Mouse (Mus musculus): ENCODE measurements around the gene Inpp5b. TPM values are rescaled to one million over a fixed set of nuclear protein-coding genes. Genes with fewer than 3 reads are reported as not detected.

Inpp5b gene
- polyA plus RNA-seq, 1 experiment from 2014 or later: 25.3 TPM

DNA sequence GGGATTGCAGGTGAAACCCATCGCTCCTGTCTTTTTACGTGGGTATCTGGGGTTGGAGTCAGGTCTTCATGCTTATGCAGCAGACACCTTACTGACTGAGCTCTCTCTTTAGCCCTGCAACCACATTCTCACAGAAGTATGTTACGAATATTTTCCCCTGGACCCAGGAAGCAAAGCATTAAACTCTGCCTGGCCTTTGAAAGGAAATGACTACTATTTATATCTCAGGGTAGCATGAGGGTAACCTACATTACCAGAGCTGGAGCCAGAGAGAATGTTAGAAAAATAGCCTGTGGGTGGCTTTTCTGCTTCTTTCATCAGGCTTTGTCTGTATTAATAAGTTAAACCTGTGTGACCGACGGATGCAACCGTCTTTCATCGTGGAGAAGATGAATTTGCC is 13.9 kb downstream of the Inpp5b start:
- Histone ChIP-seq H3K36me3 (ENCODE audit: control insufficient read depth, insufficient read depth) (peaks cover 2% of the 10 kb centered on the region; the same call in 1 of the 2 replicates), H3K4me2 (ENCODE audit: low read length) (no peak overlapping the region), H3K27ac (ENCODE audit: low read length) (no peak overlapping the region), H3K9me3 (ENCODE audit: control insufficient read depth, low read length) (no peaks in the 10 kb centered on the region), H3K9ac (replicated peaks; ENCODE audit: low read depth, low read length) (no peak overlapping the region), H3K4me1 (replicated peaks; ENCODE audit: control insufficient read depth, insufficient read depth, low read length) (peaks cover 15% of the 10 kb centered on the region), H3K4me3 (replicated peaks; ENCODE audit: low read length) (no peak overlapping the region), H3K27me3 (replicated peaks; ENCODE audit: control insufficient read depth, insufficient read depth, low read length) (no peaks in the 10 kb centered on the region)
- WGBS: 86% methylated on average over 7 of the region's 7 CpGs
- no peak for ATAC-seq

DNA sequence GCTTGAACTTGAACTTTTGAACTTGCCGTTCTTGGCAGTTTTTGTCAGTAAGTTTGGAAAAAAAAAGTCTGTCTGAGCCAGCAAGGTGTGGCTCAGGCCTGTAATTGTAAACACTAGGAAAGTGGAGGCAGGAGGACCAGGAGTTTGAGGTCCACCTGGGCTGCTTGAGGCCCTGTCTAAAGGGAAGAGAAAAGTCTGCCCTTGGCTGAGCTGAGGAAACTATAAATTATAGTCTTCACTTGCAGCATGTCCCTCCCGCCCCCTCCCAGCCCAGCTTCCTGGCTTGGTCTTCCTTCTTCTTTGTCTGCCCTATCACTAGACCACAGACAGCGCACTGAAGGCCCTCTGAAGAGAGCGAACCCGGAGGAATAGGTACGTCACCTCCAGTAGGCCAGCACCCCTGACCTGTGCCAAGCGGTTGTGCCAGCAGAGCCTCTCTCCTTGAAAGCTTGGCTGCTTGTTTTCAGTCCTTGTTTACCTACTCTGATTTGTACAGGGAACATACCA is 17.7 kb downstream of the Inpp5b start:
- no peaks in the 10 kb centered on the region for H3K9me3 ChIP-seq (ENCODE audit: control insufficient read depth, low read length)
- no peak overlapping the region for H3K4me3 ChIP-seq (replicated peaks; ENCODE audit: low read length)
- no peak overlapping the region for H3K27ac ChIP-seq (ENCODE audit: low read length)
- 91% methylated on average over 7 of the region's 7 CpGs for WGBS
- no peaks in the 10 kb centered on the region for H3K27me3 ChIP-seq (replicated peaks; ENCODE audit: control insufficient read depth, insufficient read depth, low read length)
- no peak overlapping the region for H3K4me2 ChIP-seq (ENCODE audit: low read length)
- H3K4me1 ChIP-seq (replicated peaks; ENCODE audit: control insufficient read depth, insufficient read depth, low read length): no peaks in the 10 kb centered on the region
- ATAC-seq: no peak
- H3K36me3 ChIP-seq (ENCODE audit: control insufficient read depth, insufficient read depth): peaks cover 2% of the 10 kb centered on the region; the same call in 1 of the 2 replicates
- H3K9ac ChIP-seq (replicated peaks; ENCODE audit: low read depth, low read length): no peak overlapping the region

DNA sequence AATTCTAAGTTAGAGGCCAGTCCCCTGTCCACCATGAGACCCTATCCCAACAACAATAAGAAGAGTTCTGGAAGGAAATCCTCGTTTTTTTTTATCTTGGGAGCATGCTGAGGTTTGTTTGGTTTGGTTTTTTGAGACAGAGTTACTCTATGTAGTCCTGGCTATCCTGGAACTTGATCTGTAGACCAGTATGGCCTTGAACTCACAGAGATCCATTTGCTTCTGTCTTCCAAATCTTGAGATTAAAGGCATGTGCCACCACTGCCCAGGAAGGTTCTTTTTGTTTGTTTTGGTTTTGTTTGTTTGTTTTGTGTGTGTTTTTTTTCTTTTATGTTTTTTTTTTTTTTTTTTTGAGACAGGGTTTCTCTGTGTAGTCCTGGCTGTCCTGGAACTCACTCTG is 19.6 kb downstream of the Inpp5b start:
- Histone ChIP-seq H3K4me2 (ENCODE audit: low read length) (no peak overlapping the region), H3K9me3 (ENCODE audit: control insufficient read depth, low read length) (no peaks in the 10 kb centered on the region), H3K27ac (ENCODE audit: low read length) (no peak overlapping the region), H3K27me3 (replicated peaks; ENCODE audit: control insufficient read depth, insufficient read depth, low read length) (no peaks in the 10 kb centered on the region), H3K9ac (replicated peaks; ENCODE audit: low read depth, low read length) (no peak overlapping the region), H3K4me3 (replicated peaks; ENCODE audit: low read length) (no peak overlapping the region), H3K4me1 (replicated peaks; ENCODE audit: control insufficient read depth, insufficient read depth, low read length) (no peaks in the 10 kb centered on the region), H3K36me3 (ENCODE audit: control insufficient read depth, insufficient read depth) (peaks cover 2% of the 10 kb centered on the region; the same call in 1 of the 2 replicates)
- WGBS: 41% methylated on average over 1 of the region's 1 CpGs
- ATAC-seq: no peak

DNA sequence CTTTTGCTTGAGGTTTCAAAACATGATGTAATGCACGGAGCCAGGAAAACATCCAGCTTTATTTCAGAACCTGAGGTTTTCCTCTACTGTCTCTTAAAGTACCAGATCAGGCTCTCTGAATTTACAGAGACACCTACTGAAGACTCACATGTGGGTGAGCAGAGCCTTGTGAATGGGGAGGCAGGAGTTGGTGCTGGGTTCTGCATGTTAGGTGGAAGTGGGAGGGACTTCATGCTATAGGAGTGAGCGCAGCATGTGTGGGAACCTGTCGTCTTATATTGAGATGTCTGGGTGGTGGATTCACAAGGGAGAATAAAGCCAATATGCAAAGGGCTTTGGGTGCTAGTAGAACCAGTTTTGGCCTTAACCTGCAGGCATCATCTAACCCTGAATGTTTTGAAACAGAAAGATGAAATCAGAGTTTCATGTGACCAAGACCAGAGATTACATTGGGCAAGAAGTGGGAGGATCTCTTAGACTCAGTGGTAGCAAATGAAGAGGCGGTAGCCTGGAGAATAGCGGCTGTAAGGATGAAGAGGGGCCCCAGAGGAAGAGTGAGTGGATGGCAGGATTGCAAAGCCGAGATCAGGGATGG is 21.3 kb downstream of the Inpp5b start:
- no peak overlapping the region for H3K27ac ChIP-seq (ENCODE audit: low read length)
- WGBS: 91% methylated on average over 6 of the region's 6 CpGs
- H3K9ac ChIP-seq (replicated peaks; ENCODE audit: low read depth, low read length): no peak overlapping the region

DNA sequence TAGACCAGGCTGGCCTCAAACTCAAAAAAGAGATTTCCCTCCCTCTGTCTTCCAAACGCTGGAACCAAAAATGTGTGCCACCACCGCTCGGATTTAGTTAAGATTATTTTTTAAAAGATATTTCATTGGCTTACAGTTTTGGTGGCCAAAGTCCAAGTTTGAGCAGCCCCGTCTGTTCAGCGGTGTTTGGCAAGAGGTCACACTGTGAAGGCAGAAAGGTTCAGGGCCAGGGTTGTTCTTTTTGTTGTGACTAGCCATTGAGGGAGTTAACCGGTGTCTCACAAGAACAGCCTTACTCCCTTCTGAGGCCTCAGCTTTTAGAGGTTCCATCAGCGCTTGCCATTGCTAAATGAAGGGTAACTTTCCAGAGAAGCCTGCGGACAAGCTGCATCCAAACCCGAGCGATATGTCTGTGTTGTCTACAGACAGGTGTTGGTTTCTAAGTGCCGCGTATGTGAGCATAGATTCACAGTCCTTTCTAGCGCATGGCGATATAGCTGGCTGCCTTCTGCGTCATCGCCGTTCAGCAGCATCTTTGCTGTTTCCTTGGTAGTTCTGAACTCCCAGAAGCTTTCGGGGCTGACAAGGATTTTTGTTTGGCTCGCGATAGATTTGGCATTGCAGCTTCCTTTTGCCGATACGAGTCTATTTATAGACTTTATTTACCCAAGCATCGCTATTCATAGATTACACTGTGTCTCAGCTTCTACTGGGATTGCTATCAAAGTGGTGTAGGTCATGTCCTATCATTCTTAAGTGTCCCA is 24.3 kb downstream of the Inpp5b start:
- H3K36me3 ChIP-seq (ENCODE audit: control insufficient read depth, insufficient read depth): no peaks in the 10 kb centered on the region

More for the DNA sequence above, 21.3 kb downstream of the Inpp5b start:
- Histone ChIP-seq H3K4me3 (replicated peaks; ENCODE audit: low read length) (no peak overlapping the region), H3K4me2 (ENCODE audit: low read length) (no peak overlapping the region), H3K4me1 (replicated peaks; ENCODE audit: control insufficient read depth, insufficient read depth, low read length) (no peaks in the 10 kb centered on the region), H3K27me3 (replicated peaks; ENCODE audit: control insufficient read depth, insufficient read depth, low read length) (no peaks in the 10 kb centered on the region), H3K9me3 (ENCODE audit: control insufficient read depth, low read length) (no peaks in the 10 kb centered on the region), H3K36me3 (ENCODE audit: control insufficient read depth, insufficient read depth) (peaks cover 2% of the 10 kb centered on the region; the same call in 1 of the 2 replicates)
- ATAC-seq: no peak

DNA sequence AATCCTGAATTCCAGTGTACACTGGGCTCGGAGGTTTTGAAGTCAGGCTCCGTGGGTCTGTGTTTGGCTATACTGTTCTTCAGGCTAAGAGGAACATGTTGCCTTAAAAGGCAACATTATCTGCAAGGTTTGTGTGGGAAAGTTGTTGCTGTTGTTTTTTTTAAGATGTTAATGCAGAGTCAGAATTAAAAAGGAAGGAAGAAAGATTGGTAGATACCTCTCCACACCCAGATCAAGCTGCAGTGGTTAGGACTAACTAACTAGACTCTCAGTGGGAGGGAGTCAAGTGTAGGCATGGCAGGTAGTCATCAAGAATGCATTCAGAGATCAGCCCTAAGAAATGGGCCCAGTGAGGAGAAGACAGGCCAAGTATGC is 24.9 kb downstream of the Inpp5b start:
- ATAC-seq: no peak
- H3K9ac ChIP-seq (replicated peaks; ENCODE audit: low read depth, low read length): no peak overlapping the region
- no peaks in the 10 kb centered on the region for H3K9me3 ChIP-seq (ENCODE audit: control insufficient read depth, low read length)
- no peaks in the 10 kb centered on the region for H3K36me3 ChIP-seq (ENCODE audit: control insufficient read depth, insufficient read depth)
- H3K4me3 ChIP-seq (replicated peaks; ENCODE audit: low read length): no peak overlapping the region
- H3K27ac ChIP-seq (ENCODE audit: low read length): no peak overlapping the region
- no peaks in the 10 kb centered on the region for H3K4me1 ChIP-seq (replicated peaks; ENCODE audit: control insufficient read depth, insufficient read depth, low read length)
- WGBS: 92% methylated on average over 2 of the region's 2 CpGs
- no peak overlapping the region for H3K4me2 ChIP-seq (ENCODE audit: low read length)
- H3K27me3 ChIP-seq (replicated peaks; ENCODE audit: control insufficient read depth, insufficient read depth, low read length): no peaks in the 10 kb centered on the region

More for the DNA sequence above, 24.3 kb downstream of the Inpp5b start:
- Histone ChIP-seq H3K9ac (replicated peaks; ENCODE audit: low read depth, low read length) (no peak overlapping the region), H3K27me3 (replicated peaks; ENCODE audit: control insufficient read depth, insufficient read depth, low read length) (no peaks in the 10 kb centered on the region), H3K9me3 (ENCODE audit: control insufficient read depth, low read length) (no peaks in the 10 kb centered on the region), H3K27ac (ENCODE audit: low read length) (peak overlapping the region; percentile 12; the same call in 1 of the 2 replicates), H3K4me3 (replicated peaks; ENCODE audit: low read length) (no peak overlapping the region), H3K4me1 (replicated peaks; ENCODE audit: control insufficient read depth, insufficient read depth, low read length) (no peaks in the 10 kb centered on the region), H3K4me2 (ENCODE audit: low read length) (0 out of 2 replicates have a peak overlapping the region, but pooled peaks have one; percentile 1)
- ATAC-seq: no peak
- WGBS: 76% methylated on average over 23 of the region's 23 CpGs

DNA sequence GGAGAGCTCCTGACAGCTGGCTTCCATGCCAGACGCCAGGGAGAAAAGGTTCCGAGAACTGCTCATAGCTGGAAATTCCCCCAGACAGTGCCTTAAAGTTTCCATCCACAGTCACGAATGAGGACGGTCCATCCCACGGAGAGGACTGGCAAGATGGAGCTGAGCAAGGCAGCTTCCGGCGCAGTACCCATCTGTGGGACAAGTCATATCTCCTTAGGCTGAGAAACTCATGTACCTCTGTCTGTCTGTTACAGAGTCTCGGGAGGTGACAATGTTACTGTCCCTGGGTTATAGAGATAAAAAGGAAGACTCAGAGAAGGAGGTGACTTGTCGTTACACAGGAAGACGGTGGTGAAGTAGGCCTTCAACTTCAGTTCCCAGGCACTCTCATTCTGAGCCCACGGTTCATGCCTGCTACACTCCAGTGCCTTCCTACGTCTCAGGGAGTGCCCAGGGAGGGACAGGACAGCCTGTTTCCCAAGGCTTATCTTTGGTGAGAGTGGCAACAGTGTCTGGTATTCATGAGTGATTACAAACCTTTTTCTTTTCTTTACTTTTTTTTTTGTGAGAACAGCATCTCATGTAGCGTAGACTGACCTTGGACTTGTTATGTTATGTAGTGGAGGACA is 27.4 kb downstream of the Inpp5b start:
- no peaks in the 10 kb centered on the region for H3K9me3 ChIP-seq (ENCODE audit: control insufficient read depth, low read length)
- H3K27ac ChIP-seq (ENCODE audit: low read length): no peak overlapping the region
- no peak for ATAC-seq
- H3K4me2 ChIP-seq (ENCODE audit: low read length): no peak overlapping the region
- H3K36me3 ChIP-seq (ENCODE audit: control insufficient read depth, insufficient read depth): no peaks in the 10 kb centered on the region
- no peaks in the 10 kb centered on the region for H3K27me3 ChIP-seq (replicated peaks; ENCODE audit: control insufficient read depth, insufficient read depth, low read length)
- H3K4me3 ChIP-seq (replicated peaks; ENCODE audit: low read length): no peak overlapping the region
- no peak overlapping the region for H3K9ac ChIP-seq (replicated peaks; ENCODE audit: low read depth, low read length)
- WGBS: 91% methylated on average over 13 of the region's 13 CpGs
- no peaks in the 10 kb centered on the region for H3K4me1 ChIP-seq (replicated peaks; ENCODE audit: control insufficient read depth, insufficient read depth, low read length)

DNA sequence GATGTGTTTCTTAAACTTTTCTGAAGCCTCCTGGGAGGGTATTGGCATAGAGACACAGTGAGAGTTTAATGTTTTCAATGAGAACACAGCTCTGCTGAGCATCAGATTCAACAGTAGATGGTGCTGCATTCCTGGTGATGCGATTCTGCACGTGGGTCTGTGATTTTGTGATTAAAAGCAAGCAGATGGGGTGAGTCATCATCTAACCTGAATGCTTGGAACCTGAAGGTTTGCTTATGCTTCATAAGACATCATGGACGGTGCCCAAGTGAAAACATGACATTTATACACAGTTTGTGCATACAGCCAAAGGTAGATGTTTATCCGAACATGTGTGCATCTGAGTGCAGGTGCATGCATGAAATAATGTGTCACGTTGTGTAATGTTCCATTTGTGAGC is 29.0 kb downstream of the Inpp5b start:
- Histone ChIP-seq H3K4me2 (ENCODE audit: low read length) (no peak overlapping the region), H3K27ac (ENCODE audit: low read length) (no peak overlapping the region), H3K36me3 (ENCODE audit: control insufficient read depth, insufficient read depth) (no peaks in the 10 kb centered on the region), H3K9ac (replicated peaks; ENCODE audit: low read depth, low read length) (no peak overlapping the region), H3K27me3 (replicated peaks; ENCODE audit: control insufficient read depth, insufficient read depth, low read length) (no peaks in the 10 kb centered on the region), H3K4me1 (replicated peaks; ENCODE audit: control insufficient read depth, insufficient read depth, low read length) (no peaks in the 10 kb centered on the region), H3K9me3 (ENCODE audit: control insufficient read depth, low read length) (no peaks in the 10 kb centered on the region), H3K4me3 (replicated peaks; ENCODE audit: low read length) (no peak overlapping the region)
- ATAC-seq: no peak
- 77% methylated on average over 5 of the region's 5 CpGs for WGBS

DNA sequence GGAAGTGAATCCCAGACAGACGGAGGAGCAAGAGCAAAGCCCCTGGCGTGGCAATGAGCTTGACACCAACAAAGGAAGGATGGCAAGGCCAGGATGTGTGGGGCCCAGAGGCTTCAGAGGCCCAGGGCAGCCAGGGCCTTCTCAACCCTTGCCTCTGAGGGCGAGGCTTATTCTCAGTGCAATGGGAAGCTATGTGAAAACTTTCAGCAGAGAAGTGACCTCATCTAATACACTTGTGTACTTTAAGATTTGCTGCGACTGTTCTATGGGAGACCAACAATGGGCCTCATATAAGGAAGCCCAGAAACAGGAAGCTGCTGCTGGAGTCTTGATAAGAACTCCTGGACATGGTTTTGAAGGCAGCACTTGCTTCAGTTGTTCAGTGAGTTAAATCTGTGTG is 30.5 kb downstream of the Inpp5b start:
- Histone ChIP-seq H3K4me2 (ENCODE audit: low read length) (no peak overlapping the region), H3K9me3 (ENCODE audit: control insufficient read depth, low read length) (no peaks in the 10 kb centered on the region), H3K9ac (replicated peaks; ENCODE audit: low read depth, low read length) (no peak overlapping the region), H3K4me3 (replicated peaks; ENCODE audit: low read length) (no peak overlapping the region), H3K4me1 (replicated peaks; ENCODE audit: control insufficient read depth, insufficient read depth, low read length) (no peaks in the 10 kb centered on the region), H3K36me3 (ENCODE audit: control insufficient read depth, insufficient read depth) (no peaks in the 10 kb centered on the region), H3K27ac (ENCODE audit: low read length) (no peak overlapping the region), H3K27me3 (replicated peaks; ENCODE audit: control insufficient read depth, insufficient read depth, low read length) (no peaks in the 10 kb centered on the region)
- no peak for ATAC-seq
- 73% methylated on average over 4 of the region's 4 CpGs for WGBS

Measured in forebrain, embryonic 16.5 days (tissue).